25 mouse cellular contexts compared by ENCODE assay signal in the genomic region with DNA sequence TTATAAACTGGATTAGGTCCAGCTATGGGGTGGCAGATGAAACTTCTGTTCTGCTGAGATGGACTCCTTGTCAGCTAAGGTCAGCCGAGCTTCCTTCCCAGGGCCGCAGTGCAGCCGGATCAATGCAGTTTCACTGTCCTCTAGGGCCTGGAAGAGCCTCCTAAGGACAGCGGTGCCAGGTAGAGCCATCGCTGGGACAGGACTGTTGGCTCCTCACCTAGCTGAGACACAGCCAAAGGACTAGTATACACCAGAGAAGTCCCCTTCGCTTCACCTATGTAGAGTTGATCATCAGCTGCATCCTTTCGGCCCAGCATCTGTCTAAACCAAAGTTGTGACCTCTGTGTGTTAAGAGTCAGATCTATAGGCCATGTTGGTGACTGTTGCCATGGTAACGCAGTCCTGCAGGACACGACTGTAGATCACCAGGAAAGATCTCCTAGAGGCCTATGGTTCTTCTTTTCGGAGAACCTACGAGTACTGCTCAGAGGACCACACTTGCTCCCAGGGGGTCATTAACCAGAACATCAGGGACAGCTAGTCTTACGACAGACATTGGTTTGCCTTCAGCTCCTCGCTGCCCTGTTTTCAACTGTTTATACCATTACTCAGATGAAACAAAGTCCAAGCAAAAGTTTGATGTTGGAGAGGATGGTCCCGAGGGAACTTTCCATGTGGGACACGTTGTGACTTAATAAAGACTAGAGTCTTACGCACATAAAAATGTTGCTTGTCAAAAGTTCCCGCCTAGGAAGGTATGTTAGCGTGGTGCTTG. TPM values are rescaled to one million over a fixed set of nuclear protein-coding genes. Genes with fewer than 3 reads are reported as not detected.
DNase-seq lines count a peak whose midpoint lies in the region; ATAC-seq and TF ChIP-seq lines count a peak whose summit lies in the region.
"Had no signal": no experiment of that assay in that cellular context is flagged by ENCODE, and none has a peak within 500 bp of the region (broad histone marks: within the 10 kb centered on the region; RNA-seq: fewer than 3 reads in every experiment).

No protein-coding gene starts in this region.

- H3K27ac ChIP-seq in liver, adult 2 months (replicated peaks; ENCODE audit: insufficient read depth, low read depth, low read length): peak overlapping the region; percentile 66
- H3K27ac ChIP-seq in liver, embryonic 12.5 days: no peak overlapping the region
- H3K27ac ChIP-seq: embryonic facial prominence, embryonic 10.5 days; embryonic facial prominence, embryonic 12.5 days; forebrain, embryonic 10.5 days; forebrain, embryonic 12.5 days had no signal

- 0 out of 2 replicates have a peak overlapping the region, but pooled peaks have one; percentile 5 for H3K9ac ChIP-seq in liver, adult 2 months (ENCODE audit: low read depth, low read length)
- no peak overlapping the region for H3K9ac ChIP-seq in liver, embryonic 12.5 days
- H3K9ac ChIP-seq: embryonic facial prominence, embryonic 12.5 days; forebrain, embryonic 12.5 days had no signal

- no peaks in the 10 kb centered on the region for H3K79me2 ChIP-seq in liver, adult 2 months (ENCODE audit: control insufficient read depth, insufficient read depth, low read length)

- H3K4me1 ChIP-seq in liver, adult 2 months (ENCODE audit: control insufficient read depth, insufficient read depth, low read length): peaks cover 61% of the 10 kb centered on the region
- H3K4me1 ChIP-seq in liver, embryonic 12.5 days: peaks cover 20% of the 10 kb centered on the region
- H3K4me1 ChIP-seq: embryonic facial prominence, embryonic 12.5 days had no signal

- H3K36me3 ChIP-seq in liver, adult 2 months (ENCODE audit: control insufficient read depth, insufficient read depth, low read length): no peaks in the 10 kb centered on the region
- no peaks in the 10 kb centered on the region for H3K36me3 ChIP-seq in liver, embryonic 12.5 days
- H3K36me3 ChIP-seq: embryonic facial prominence, embryonic 10.5 days; embryonic facial prominence, embryonic 12.5 days; forebrain, embryonic 10.5 days; forebrain, embryonic 12.5 days had no signal

- TF ChIP-seq POLR2A in liver, adult 2 months (IDR thresholded peaks at IDR 0.05; ENCODE audit: extremely low read depth, insufficient read depth, low read length): no peak

- H3K9me3 ChIP-seq in liver, embryonic 12.5 days (replicated peaks): no peaks in the 10 kb centered on the region
- H3K9me3 ChIP-seq: embryonic facial prominence, embryonic 10.5 days; embryonic facial prominence, embryonic 12.5 days; forebrain, embryonic 10.5 days; forebrain, embryonic 12.5 days had no signal

- peak; percentile 72 for DNase-seq in heart, adult 11 months
- no peak for DNase-seq in heart, adult 8-10 months (ENCODE audit: low spot score)
- peak; percentile 80 for DNase-seq in liver, adult 2 months (ENCODE audit: extremely low read depth, low read depth, low spot score)
- peak; percentile 43 for DNase-seq in R1 (ENCODE audit: low read depth, low spot score)
- DNase-seq in layer of hippocampus, postnatal 14 days (ENCODE audit: low spot score in 2 of 2): no peak
- DNase-seq: adrenal gland, adult 8-10 months; adrenal gland, postnatal 14 days; adrenal gland, postnatal 36 days; B cell, adult 2 months; cerebellum, adult 11-12 months; cerebellum, adult 2 months; cerebellum, adult 9-10 months; cerebellum, postnatal 10 days; cerebellum, postnatal 25 days had no signal

- TF ChIP-seq CTCF in liver, adult 2 months (IDR thresholded peaks at IDR 0.05; ENCODE audit: low read depth, low read length): no peak

- WGBS in liver, adult 2 months: 39% methylated on average over 18 of the region's 18 CpGs
- 79% methylated on average over 18 of the region's 18 CpGs for WGBS in liver, embryonic 12.5 days (ENCODE audit: insufficient replicate concordance)

- H3K4me3 ChIP-seq in liver, adult 2 months (ENCODE audit: insufficient read depth, low read depth, low read length): no peak overlapping the region
- no peak overlapping the region for H3K4me3 ChIP-seq in liver, embryonic 12.5 days
- H3K4me3 ChIP-seq: embryonic facial prominence, embryonic 10.5 days; embryonic facial prominence, embryonic 12.5 days; forebrain, embryonic 10.5 days; forebrain, embryonic 12.5 days had no signal

- no peaks in the 10 kb centered on the region for H3K27me3 ChIP-seq in liver, adult 2 months (ENCODE audit: control insufficient read depth, insufficient read depth, low read length)
- no peaks in the 10 kb centered on the region for H3K27me3 ChIP-seq in liver, embryonic 12.5 days (replicated peaks)
- H3K27me3 ChIP-seq: CH12.LX; embryonic facial prominence, embryonic 12.5 days; Patski had no signal

- ATAC-seq in liver, embryonic 12.5 days: no peak
- ATAC-seq: activated CD4-positive, CD25-positive, alpha-beta regulatory T cell, adult 4 months; CD4-positive, CD25-positive, alpha-beta regulatory T cell, adult 4 months; forebrain, embryonic 14.5 days; forebrain, embryonic 16.5 days; Patski had no signal

- no peak overlapping the region for H3K4me2 ChIP-seq in liver, embryonic 12.5 days
- H3K4me2 ChIP-seq: embryonic facial prominence, embryonic 12.5 days; forebrain, embryonic 12.5 days had no signal

RNA-seq across cellular contexts. Expression of gene Pctp, which starts 3.5 kb away (rescaled TPM):
- total RNA-seq in heart, adult 8-10 months (2022): 1 to 10 TPM; 3.5 to 5.1 (median 4.6) TPM
- total RNA-seq in liver, adult 2 months (2014; rRNA removed): 43.4 and 63.1 TPM in 2 replicates
- polyA plus RNA-seq in liver, adult 2 months (2012; rRNA removed): 18.5 and 22.0 TPM in 2 replicates
- polyA plus RNA-seq in liver, embryonic 12.5 days (2016; fragmentation: Nextera tagmentation; extraction: Ambion mirVana): 11.0 and 11.5 TPM in 2 replicates
- under 1 TPM; 0.53 to 0.95 TPM for total RNA-seq in layer of hippocampus, postnatal 14 days (2021)

RNA-seq across cellular contexts. Expression of gene Tmem100, which starts 31.0 kb away (rescaled TPM):
- 10 to 100 TPM in 3 of 4 experiments, 1 to 10 TPM in 1; 8.6 to 12.2 (median 11.6) TPM for total RNA-seq in heart, adult 8-10 months (2022)
- total RNA-seq in liver, adult 2 months (2014; rRNA removed): 0.07 and 0.09 TPM in 2 replicates
- polyA plus RNA-seq in liver, adult 2 months (2012; rRNA removed): 0.05 TPM in 1 of 2 replicates, not detected in the other
- 0.43 and 0.55 TPM in 2 replicates for polyA plus RNA-seq in liver, embryonic 12.5 days (2016; fragmentation: Nextera tagmentation; extraction: Ambion mirVana)
- total RNA-seq in layer of hippocampus, postnatal 14 days (2021): 10 to 100 TPM; 28.0 TPM
- polyA plus RNA-seq: activated CD4-positive, CD25-positive, alpha-beta regulatory T cell, adult 4 months; CD4-positive, CD25-positive, alpha-beta regulatory T cell, adult 4 months; Patski had no signal

Comparison
In these comparisons a context has a peak if more than half of its experiments do, and no peak if none do; other contexts are left out.
1. DNase-seq: peak in heart, adult 11 months (single experiment), liver, adult 2 months (single experiment) and R1 (single experiment); none in heart, adult 8-10 months (single experiment) and layer of hippocampus, postnatal 14 days (0 of 2).